ENCODE assay signal across 7 mouse cellular contexts in the genomic region with DNA sequence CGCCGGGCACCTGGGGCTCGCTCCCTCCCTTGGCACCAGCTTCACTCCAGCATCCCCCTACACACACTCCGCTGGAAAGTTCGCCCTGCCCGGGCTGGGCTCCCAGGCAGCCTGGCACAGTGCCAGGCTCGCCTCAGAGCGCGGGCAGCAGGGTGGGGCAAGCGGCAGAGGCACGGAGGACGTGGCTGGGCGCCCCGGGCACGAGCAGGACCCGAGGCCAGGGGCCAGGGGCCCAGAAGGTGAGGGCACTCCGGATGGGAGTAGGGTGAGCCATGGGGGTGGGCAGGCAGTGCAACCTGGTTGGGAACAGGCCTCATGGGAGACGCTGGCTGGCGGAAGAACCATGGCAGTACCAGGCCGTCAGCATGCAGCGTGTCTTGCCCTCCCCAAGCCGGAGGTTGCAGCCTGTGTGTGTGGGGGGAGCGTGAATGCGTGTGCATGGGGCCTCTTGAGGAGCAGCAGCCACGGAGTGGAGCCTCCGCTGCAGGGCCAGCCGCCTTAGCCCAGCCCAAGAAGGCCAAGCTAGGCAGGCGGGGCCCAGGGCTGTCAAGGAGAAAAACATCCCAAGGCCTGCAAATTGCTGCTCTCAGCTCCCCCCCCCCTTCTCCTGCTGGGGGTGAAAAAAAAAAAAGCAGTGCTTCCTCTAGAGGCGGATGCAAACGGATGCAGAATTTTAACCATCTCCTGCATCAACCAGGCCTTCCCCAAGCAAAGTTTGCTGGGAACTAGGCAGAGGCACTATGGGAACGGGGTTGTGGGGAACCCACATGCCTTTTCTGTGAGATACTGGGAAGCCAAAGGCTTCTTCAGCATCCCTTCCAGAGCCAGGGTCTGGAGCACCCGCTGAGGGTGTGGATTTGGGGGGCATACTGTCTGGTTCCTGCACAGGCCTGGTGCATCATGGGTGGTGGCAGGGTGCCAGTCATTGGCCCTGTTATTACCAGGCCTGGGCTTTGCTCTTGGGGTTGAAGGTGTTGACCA.
A peak's percentile ranks its signal among the peaks of the same experiment; 100 is the strongest.
DNase-seq lines count a peak whose midpoint lies in the region; ATAC-seq and TF ChIP-seq lines count a peak whose summit lies in the region.

No protein-coding gene starts in this region.

- intact Hi-C loops in left cerebral cortex, postnatal 14 days (cut with DNase I): loop anchor here (2.0 kb wide), 1 partner anchor 19 kb away; no protein-coding TSS in a partner anchor

- peak; percentile 51 for TF ChIP-seq CTCF in hindbrain, postnatal 0 days (IDR thresholded peaks at IDR 0.05; ENCODE audit: low read depth)

- peak; percentile 27 for DNase-seq in R1 (ENCODE audit: low read depth, low spot score)
- DNase-seq in cerebellum, adult 9-10 months: peak; percentile 91
- DNase-seq in gastrocnemius, adult 18-20 months (ENCODE audit: low spot score): peak; percentile 88
- peak; percentile 90 for DNase-seq in hindbrain, postnatal 0 days (ENCODE audit: low spot score)
- peak; percentile 78 to 84 for DNase-seq in left cerebral cortex, postnatal 14 days (ENCODE audit: low spot score in 2 of 2)
- DNase-seq in spleen, postnatal 14 days (ENCODE audit: low spot score in 2 of 2): peak; percentile 59 to 63

- no peaks in the 10 kb centered on the region for H3K36me3 ChIP-seq in hindbrain, postnatal 0 days (ENCODE audit: insufficient read depth, low read length)

- H3K4me2 ChIP-seq in hindbrain, postnatal 0 days (ENCODE audit: low read depth, low read length): peak overlapping the region; percentile 75

- H3K27me3 ChIP-seq in hindbrain, postnatal 0 days (ENCODE audit: insufficient read depth, low read length): no peaks in the 10 kb centered on the region

- H3K4me3 ChIP-seq in hindbrain, postnatal 0 days (ENCODE audit: low read length): peak overlapping the region; percentile 40

- peak overlapping the region; percentile 77 for H3K9ac ChIP-seq in hindbrain, postnatal 0 days (replicated peaks; ENCODE audit: low read length)

- ATAC-seq in hindbrain, postnatal 0 days: peak; percentile 80
- peak; percentile 60 for ATAC-seq in megakaryocyte progenitor cell, adult 5-6 weeks (replicated peaks; ENCODE audit: poor library complexity)

- H3K27ac ChIP-seq in hindbrain, postnatal 0 days: peak overlapping the region; percentile 100

- H3K9me3 ChIP-seq in hindbrain, postnatal 0 days (ENCODE audit: low read length): no peaks in the 10 kb centered on the region

- peaks cover 63% of the 10 kb centered on the region for H3K4me1 ChIP-seq in hindbrain, postnatal 0 days (ENCODE audit: insufficient read depth, low read length)

- WGBS in hindbrain, postnatal 0 days: 4% methylated on average over 32 of the region's 32 CpGs

Comparison
In these comparisons a context has a peak if more than half of its experiments do, and no peak if none do; other contexts are left out.
1. Peak in every context shown above with its lines: DNase-seq, ATAC-seq, H3K4me3 ChIP-seq and H3K27ac ChIP-seq.
2. DNase-seq: peak in every context shown above with its lines; median percentile 91 in cerebellum, adult 9-10 months; 90 in hindbrain, postnatal 0 days; 88 in gastrocnemius, adult 18-20 months; 81 in left cerebral cortex, postnatal 14 days; 61 in spleen, postnatal 14 days; 27 in R1.